Mouse (Mus musculus): ENCODE data around the gene Stfa3. TPM values are rescaled to one million over a fixed set of nuclear protein-coding genes. Genes with fewer than 3 reads are reported as not detected.

Stfa3 gene
- polyA plus RNA-seq (2017; shearing (Covaris generic)), result 0.97 TPM

DNA sequence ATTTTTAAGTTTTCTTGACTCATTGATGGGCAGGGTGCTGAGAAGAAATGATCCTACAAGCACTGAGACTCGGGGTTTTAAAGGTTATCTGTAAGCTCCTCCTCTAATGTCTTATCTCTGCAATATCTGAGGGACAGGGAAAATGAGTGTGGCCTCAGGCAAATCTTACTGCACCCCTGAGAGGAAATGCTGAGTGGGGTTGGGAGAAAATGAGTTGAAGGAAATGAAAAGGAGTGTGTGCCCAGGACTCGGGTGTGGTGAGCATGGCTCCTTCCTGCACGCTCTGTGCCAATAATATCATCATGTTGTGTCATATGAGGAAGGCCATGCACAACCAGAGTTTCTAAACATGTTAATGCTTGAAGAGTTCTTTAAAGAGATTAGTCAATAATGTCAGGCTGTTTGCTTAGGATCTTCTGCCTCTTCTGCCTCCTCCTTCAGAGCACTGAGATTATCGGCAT lies at the start of gene Stfa3:
Gene Stfa3 (minus strand): TSS at position 51 of the 461 bp plus-strand sequence.

GRCm38 (mm10) chr16:36408357-36408756 lies 46.8 kb downstream of the Stfa3 start, which contains the start of gene Stfa2:
Gene Stfa2, minus strand, starts transcription at chr16:36408457.

Other genes with a start within 250 kb of the Stfa3 start
- not detected for gene Gm5416, start 245.0 kb downstream of the Stfa3 start, polyA plus RNA-seq (2017; shearing (Covaris generic))
- gene 2010005H15Rik, start 233.9 kb downstream of the Stfa3 start, polyA plus RNA-seq (2017; shearing (Covaris generic)), result 1.4 TPM
- not detected for gene Stfa1, start 178.4 kb downstream of the Stfa3 start, polyA plus RNA-seq (2017; shearing (Covaris generic))
- not detected for gene BC117090, start 121.1 kb downstream of the Stfa3 start, polyA plus RNA-seq (2017; shearing (Covaris generic))
- gene BC100530, start 87.6 kb downstream of the Stfa3 start, polyA plus RNA-seq (2017; shearing (Covaris generic)), result not detected
- gene Stfa2, start 46.9 kb downstream of the Stfa3 start, polyA plus RNA-seq (2017; shearing (Covaris generic)), result not detected
- gene Casr, start 106.7 kb upstream of the Stfa3 start, polyA plus RNA-seq (2017; shearing (Covaris generic)), result not detected
- gene Cd86, start 210.7 kb upstream of the Stfa3 start, polyA plus RNA-seq (2017; shearing (Covaris generic)), result 45.0 TPM
- 10.5 TPM for gene Ildr1, start 238.6 kb upstream of the Stfa3 start, polyA plus RNA-seq (2017; shearing (Covaris generic))